Mouse (Mus musculus) heart, embryonic 16.5 days (tissue): Measurements from ENCODE around the gene Fbxw7. TPM values are rescaled to one million over a fixed set of nuclear protein-coding genes. Genes with fewer than 3 reads are reported as not detected.

ENCODE experiments used
- ATAC-seq: fragments of 200-750 bp; cut with Nextera tagmentation; replicated peaks from 2 replicates; pipeline ENCODE4 v1.8.0; 2017; ENCODE audit warnings: moderate number of reproducible peaks; ENCODE audit not compliant: insufficient read depth, low FRiP score; ENCODE audit errors: extremely low read depth
- H3K27ac ChIP-seq: fragments of 300-500 bp; sonication (generic); 2 replicates; pipeline ENCODE4 v1.5.1; 2014; ENCODE audit warnings: mild to moderate bottlenecking, low read length, control low read depth, moderate library complexity
- H3K27me3 ChIP-seq: fragments of 300-500 bp; sonication (generic); 2 replicates; pipeline ENCODE4 v1.6.1; 2014; ENCODE audit warnings: low read length, mixed read lengths; ENCODE audit not compliant: control insufficient read depth, insufficient read depth
- H3K36me3 ChIP-seq: fragments of 300-500 bp; sonication (generic); 2 replicates; pipeline ENCODE4 v1.6.1; 2014; ENCODE audit not compliant: control insufficient read depth, insufficient read depth
- H3K4me1 ChIP-seq: fragments of 300-500 bp; sonication (generic); 2 replicates; pipeline ENCODE4 v1.6.1; 2014; ENCODE audit warnings: low read length, mixed read lengths; ENCODE audit not compliant: control insufficient read depth, insufficient read depth
- H3K4me2 ChIP-seq: fragments of 300-500 bp; sonication (generic); 2 replicates; pipeline ENCODE4 v1.6.1; 2014; ENCODE audit warnings: low read depth, mild to moderate bottlenecking, control low read depth, low read length
- H3K4me3 ChIP-seq: fragments of 300-500 bp; sonication (generic); 2 replicates; pipeline ENCODE4 v1.5.1; 2014; ENCODE audit warnings: mild to moderate bottlenecking, control low read depth, low read length
- H3K9ac ChIP-seq: fragments of 300-500 bp; sonication (generic); 2 replicates; pipeline ENCODE4 v1.6.1; 2014; ENCODE audit warnings: low read length, control low read depth
- H3K9me3 ChIP-seq: fragments of 300-500 bp; sonication (generic); replicated peaks from 2 replicates; pipeline ENCODE4 v1.6.1; 2016; ENCODE audit warnings: low read length; ENCODE audit not compliant: control insufficient read depth
- WGBS: fragments of 180-500 bp; shearing (Covaris S2); extraction: QIAGEN DNeasy Blood & Tissue Kit; methylation state at CpG from one replicate; pipeline ENCODE4 v1.1.7; 2014; 5-methylcytosine and 5-hydroxymethylcytosine counted together
- polyA plus RNA-seq: library from polyadenylated mRNA; unstranded; fragments of >200 nt; fragmentation: Nextera tagmentation; extraction: Ambion mirVana; gene quantifications from 2 replicates; pipeline ENCODE4 v1.2.1, GENCODE M21; 2015

The Fbxw7 gene
- polyA plus RNA-seq, 1 experiment from 2014 or later = 12.1 TPM

DNA sequence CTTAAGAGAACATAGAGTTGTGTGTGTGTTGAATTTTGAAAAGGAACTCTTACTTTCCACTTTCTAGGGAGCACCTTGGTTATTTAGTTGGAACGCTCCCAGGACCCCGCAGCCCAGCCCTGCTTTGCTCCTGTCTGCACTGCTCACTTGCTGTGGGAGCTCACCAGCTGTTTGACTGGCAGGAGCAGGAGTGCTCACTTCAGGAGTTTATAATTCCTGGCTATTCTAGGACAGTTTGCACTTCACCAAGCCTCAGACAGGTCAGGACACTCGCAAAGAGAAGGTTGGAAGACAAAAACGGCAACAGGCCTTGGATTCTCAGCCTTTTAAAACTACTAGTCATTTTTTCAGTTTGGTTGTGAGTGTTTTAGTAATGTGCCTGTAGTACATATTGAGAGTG, 110.2 kb downstream of the Fbxw7 start:
- Histone ChIP-seq H3K27ac (peak overlapping the region; percentile 69), H3K4me1 (peaks cover 9% of the 10 kb centered on the region; the same call in 1 of the 2 replicates), H3K9me3 (no peaks in the 10 kb centered on the region), H3K4me2 (peak overlapping the region; percentile 48), H3K27me3 (no peaks in the 10 kb centered on the region), H3K9ac (peak overlapping the region; percentile 16), H3K4me3 (peak overlapping the region; percentile 36), H3K36me3 (no peaks in the 10 kb centered on the region)
- ATAC-seq = peak; percentile 52; the same call in 1 of the 2 replicates
- 47% methylated on average over 4 of the region's 4 CpGs for WGBS

DNA sequence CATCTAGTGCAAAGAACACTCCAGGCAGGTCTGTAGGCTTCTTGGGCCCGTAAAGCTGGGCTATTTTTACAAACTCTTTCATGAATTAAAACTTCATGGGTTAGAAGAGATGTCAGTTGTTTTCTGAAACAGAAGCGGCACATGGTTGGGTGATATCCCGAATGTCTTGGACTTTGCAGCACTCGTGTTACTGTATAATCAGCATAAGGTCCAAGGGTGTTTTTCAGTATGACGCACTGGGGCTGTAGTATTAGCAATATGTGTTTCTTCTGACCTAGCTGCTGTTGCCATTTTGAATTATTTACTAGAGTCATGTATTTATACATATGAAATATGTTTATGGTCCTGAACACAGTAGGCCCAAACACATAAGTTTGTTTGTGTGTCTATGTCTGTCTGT, 111.1 kb downstream of the Fbxw7 start:
- H3K4me2 ChIP-seq = peak overlapping the region; percentile 48
- peaks cover 9% of the 10 kb centered on the region; the same call in 1 of the 2 replicates for H3K4me1 ChIP-seq
- ATAC-seq = no peak
- H3K9ac ChIP-seq = no peak overlapping the region
- H3K27me3 ChIP-seq = no peaks in the 10 kb centered on the region
- H3K36me3 ChIP-seq = no peaks in the 10 kb centered on the region
- H3K9me3 ChIP-seq = no peaks in the 10 kb centered on the region
- WGBS = 77% methylated on average over 5 of the region's 5 CpGs
- H3K27ac ChIP-seq = peak overlapping the region; percentile 69
- peak overlapping the region; percentile 36 for H3K4me3 ChIP-seq

DNA sequence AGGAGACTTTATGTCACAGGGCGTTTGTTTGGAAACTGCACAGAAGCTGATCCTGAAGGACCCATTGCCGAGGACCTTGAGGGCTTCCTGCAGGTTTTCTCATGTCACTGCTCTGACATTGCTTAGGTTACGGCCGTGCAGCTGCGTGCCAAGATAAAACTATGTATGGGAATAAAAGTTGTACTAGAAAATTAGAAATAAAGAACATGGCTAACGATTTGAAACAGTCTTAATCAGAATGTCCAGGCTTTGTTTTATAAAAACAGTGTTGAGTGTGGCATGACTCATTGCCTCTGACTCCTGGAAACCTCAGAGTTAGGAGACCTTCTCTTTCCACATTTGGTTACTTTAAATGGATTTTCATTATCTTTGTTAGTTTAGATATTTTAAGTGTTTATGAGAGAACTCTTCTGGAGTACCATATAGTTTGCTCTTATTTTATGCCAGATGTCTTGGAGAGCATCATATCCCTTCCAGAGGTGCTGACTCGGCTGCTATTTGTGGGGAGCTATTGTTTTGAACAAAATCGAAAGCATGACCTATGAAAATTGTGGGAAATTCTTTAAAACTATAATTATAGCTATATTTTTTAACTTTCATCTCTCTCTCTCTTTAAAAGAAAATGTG, 112.2 kb downstream of the Fbxw7 start:
- WGBS = 66% methylated on average over 8 of the region's 8 CpGs
- H3K9me3 ChIP-seq = no peaks in the 10 kb centered on the region
- H3K4me3 ChIP-seq = peak overlapping the region; percentile 26; the same call in 1 of the 2 replicates
- H3K27ac ChIP-seq = no peak overlapping the region
- no peaks in the 10 kb centered on the region for H3K36me3 ChIP-seq
- H3K4me2 ChIP-seq = peak overlapping the region; percentile 41; the same call in 1 of the 2 replicates
- H3K27me3 ChIP-seq = no peaks in the 10 kb centered on the region
- ATAC-seq = no peak
- H3K9ac ChIP-seq = no peak overlapping the region; the same call in 1 of the 2 replicates
- peaks cover 9% of the 10 kb centered on the region; the same call in 1 of the 2 replicates for H3K4me1 ChIP-seq

DNA sequence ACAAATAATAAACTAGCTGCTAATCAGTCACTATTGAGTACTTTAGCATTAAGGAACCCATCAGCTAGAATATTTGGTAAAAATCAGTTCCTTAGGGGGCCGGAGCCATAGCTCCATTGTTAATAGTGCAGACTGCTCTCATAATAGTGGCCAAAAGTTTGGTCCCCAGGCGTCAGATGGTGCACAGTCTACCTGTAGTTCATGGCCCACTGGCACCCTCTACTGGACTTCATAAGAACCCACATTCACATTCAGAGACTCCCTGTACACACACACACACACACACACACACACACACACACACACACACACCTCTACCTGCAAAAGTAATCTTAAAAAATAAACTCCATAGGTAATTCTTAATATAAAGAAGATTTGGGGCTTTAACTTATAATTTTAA, 112.8 kb downstream of the Fbxw7 start:
- no peaks in the 10 kb centered on the region for H3K27me3 ChIP-seq
- H3K27ac ChIP-seq = no peak overlapping the region
- H3K4me2 ChIP-seq = no peak overlapping the region
- H3K4me3 ChIP-seq = no peak overlapping the region
- no peak for ATAC-seq
- 84% methylated on average over 2 of the region's 2 CpGs for WGBS
- H3K9me3 ChIP-seq = no peaks in the 10 kb centered on the region
- H3K36me3 ChIP-seq = no peaks in the 10 kb centered on the region
- H3K4me1 ChIP-seq = peaks cover 9% of the 10 kb centered on the region; the same call in 1 of the 2 replicates
- H3K9ac ChIP-seq = no peak overlapping the region

DNA sequence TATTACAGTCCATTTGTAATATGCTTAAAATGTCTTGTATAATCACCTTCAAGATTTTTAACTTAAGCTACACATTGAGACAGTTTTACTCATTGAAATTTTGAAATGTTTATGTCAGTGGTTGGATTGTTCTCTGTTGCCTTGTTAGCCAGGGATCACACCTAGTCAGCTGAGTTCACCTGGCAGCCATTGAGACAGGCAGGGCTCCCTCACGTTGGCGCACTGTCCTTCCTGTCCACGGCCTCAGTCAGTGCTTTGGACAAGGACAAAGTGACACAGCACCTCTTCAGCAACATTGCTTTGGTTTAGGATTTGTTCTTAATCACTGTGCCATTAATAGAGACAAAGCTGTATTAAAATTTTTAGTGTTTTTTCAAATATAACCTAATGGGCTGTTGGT, 114.1 kb downstream of the Fbxw7 start:
- Histone ChIP-seq H3K9me3 (no peaks in the 10 kb centered on the region), H3K27me3 (no peaks in the 10 kb centered on the region), H3K4me3 (no peak overlapping the region), H3K36me3 (no peaks in the 10 kb centered on the region), H3K27ac (no peak overlapping the region), H3K4me1 (peaks cover 9% of the 10 kb centered on the region; the same call in 1 of the 2 replicates), H3K9ac (no peak overlapping the region), H3K4me2 (no peak overlapping the region)
- ATAC-seq = no peak
- WGBS = 81% methylated on average over 3 of the region's 3 CpGs

DNA sequence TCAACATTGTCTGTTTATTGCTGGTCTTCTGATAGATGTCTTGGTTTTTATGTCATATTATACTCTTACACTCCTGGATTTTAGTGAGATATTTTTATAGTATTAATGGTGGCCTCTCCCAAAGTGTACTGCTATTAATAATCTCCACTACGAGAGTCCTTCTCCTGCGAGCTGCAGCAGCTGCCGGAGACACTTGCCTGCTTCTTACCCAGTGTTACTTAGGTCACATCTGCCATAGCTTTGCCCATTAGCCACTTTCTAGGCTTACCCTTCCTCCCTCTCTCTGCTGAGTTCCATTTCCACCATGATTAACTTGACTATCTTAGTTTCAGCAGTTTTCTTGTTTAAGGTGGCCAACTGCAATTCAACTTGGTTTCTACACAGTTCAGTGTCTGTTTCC, 115.6 kb downstream of the Fbxw7 start:
- no peak overlapping the region for H3K4me2 ChIP-seq
- 0 out of 2 replicates have a peak, but pooled peaks cover 2% of the 10 kb centered on the region for H3K4me1 ChIP-seq
- no peaks in the 10 kb centered on the region for H3K27me3 ChIP-seq
- WGBS = 72% methylated on average over 3 of the region's 3 CpGs
- no peak overlapping the region for H3K4me3 ChIP-seq
- H3K9me3 ChIP-seq = no peaks in the 10 kb centered on the region
- H3K27ac ChIP-seq = no peak overlapping the region
- no peak for ATAC-seq
- no peak overlapping the region for H3K9ac ChIP-seq
- H3K36me3 ChIP-seq = no peaks in the 10 kb centered on the region

DNA sequence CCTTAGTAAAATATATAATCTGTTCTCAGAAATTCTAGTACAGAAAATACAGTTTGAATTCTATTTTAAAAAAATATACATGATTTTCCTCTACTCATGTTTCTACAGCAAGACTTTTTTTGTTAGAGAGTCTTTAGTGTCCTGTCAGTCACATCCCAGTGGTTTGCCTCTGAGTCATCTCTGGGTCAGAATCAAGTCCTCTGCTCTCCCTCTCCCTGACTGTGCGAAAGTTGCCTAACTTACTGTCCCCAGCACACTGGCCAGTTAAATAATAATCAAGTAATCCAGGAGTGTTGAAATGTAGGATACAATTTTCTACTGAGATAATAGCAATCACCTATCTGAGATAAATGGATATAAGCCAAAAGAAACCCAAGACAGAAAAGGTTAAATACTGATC, 120.7 kb downstream of the Fbxw7 start:
- no peaks in the 10 kb centered on the region for H3K9me3 ChIP-seq
- 71% methylated on average over 1 of the region's 1 CpGs for WGBS
- no peak overlapping the region for H3K4me2 ChIP-seq
- no peak overlapping the region for H3K4me3 ChIP-seq
- no peaks in the 10 kb centered on the region for H3K27me3 ChIP-seq
- H3K36me3 ChIP-seq = no peaks in the 10 kb centered on the region
- H3K9ac ChIP-seq = no peak overlapping the region
- H3K4me1 ChIP-seq = no peaks in the 10 kb centered on the region; the same call in 1 of the 2 replicates
- H3K27ac ChIP-seq = no peak overlapping the region
- no peak for ATAC-seq

DNA sequence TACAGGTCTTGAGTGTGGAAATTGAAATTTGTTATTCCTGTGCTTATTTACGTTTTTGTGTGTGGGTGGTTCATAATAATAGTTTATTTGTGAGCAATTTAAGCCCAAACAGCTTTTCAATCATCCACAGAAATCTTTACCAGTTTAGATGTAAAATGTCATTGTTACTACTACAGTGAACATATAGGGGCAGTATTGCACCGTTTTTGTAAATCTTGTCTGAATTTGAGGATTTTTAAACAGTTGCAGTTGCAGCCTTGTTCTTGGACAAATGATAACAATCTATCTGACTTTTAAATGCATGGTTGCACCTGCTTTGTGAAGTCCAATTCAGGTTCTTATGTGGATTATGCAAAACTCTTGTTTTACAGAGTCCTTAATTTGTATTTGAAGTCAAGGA, 121.2 kb downstream of the Fbxw7 start:
- no peak overlapping the region for H3K4me2 ChIP-seq
- ATAC-seq = no peak
- no peaks in the 10 kb centered on the region for H3K9me3 ChIP-seq
- no peaks in the 10 kb centered on the region for H3K27me3 ChIP-seq
- H3K4me3 ChIP-seq = no peak overlapping the region
- H3K4me1 ChIP-seq = no peaks in the 10 kb centered on the region; the same call in 1 of the 2 replicates
- 58% methylated on average over 2 of the region's 2 CpGs for WGBS
- no peak overlapping the region for H3K9ac ChIP-seq
- H3K36me3 ChIP-seq = no peaks in the 10 kb centered on the region
- H3K27ac ChIP-seq = no peak overlapping the region

DNA sequence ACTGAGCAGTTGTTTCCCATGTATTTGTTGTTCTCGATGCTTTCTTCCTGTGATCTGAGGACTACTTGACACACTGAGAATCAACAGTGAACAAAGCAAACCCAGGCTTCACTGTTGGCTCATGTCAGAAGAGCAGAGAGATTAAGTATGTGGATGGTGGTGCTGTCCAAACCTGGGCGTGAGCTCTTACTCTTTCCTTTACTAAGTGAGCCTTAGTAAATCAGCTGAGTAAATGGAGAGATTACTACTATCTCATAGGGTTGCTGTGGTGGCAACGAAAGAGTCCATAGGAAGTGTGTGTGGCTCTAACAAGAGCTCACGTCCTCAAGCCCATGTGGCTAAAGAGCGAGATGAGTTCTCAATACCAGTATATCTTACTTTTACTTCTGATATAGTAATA, 121.9 kb downstream of the Fbxw7 start:
- no peaks in the 10 kb centered on the region for H3K9me3 ChIP-seq
- H3K4me2 ChIP-seq = no peak overlapping the region
- H3K36me3 ChIP-seq = no peaks in the 10 kb centered on the region
- no peak overlapping the region for H3K27ac ChIP-seq
- H3K27me3 ChIP-seq = no peaks in the 10 kb centered on the region
- H3K4me1 ChIP-seq = no peaks in the 10 kb centered on the region; the same call in 1 of the 2 replicates
- H3K9ac ChIP-seq = no peak overlapping the region
- ATAC-seq = no peak
- H3K4me3 ChIP-seq = no peak overlapping the region
- WGBS = 75% methylated on average over 5 of the region's 5 CpGs
